Mouse (Mus musculus): ENCODE measurements at regions not wholly inside any gene's neighbourhood (a gene's known extent, or its start where the extent isn't known, plus 50 kb on each side); places are given as distances from the start of the nearest gene placed in this dataset.

DNA sequence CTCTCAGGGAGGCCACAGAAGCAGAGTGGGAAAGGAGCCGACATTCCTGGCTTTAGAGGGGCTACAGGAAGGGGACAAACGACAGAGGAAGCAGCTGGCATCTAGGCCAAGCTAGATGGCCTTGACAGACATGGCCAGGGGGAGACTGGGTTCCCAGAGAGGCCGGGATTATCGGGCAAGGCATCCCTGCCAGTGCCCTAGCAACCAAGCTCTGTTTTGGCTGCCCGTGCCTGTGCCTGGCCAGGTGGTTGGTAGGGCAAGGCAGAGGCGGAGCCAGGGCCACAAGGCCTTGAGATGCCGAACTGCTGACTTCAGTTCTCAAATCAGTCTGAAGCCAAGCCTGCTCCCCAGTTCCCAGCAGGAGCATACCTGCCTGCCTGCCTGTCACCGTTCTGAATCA is 142.7 kb downstream of the Vegfa start:
- no peak for TF ChIP-seq ZNF384 (IDR thresholded peaks at IDR 0.05; ENCODE audit: low read depth, low read length)
- TF ChIP-seq MAFK (IDR thresholded peaks at IDR 0.05; ENCODE audit: insufficient read depth, low read depth, low read length): no peak
- TF ChIP-seq ZC3H11A (IDR thresholded peaks at IDR 0.05; ENCODE audit: borderline replicate concordance, low read depth, low read length): no peak
